Mouse (Mus musculus): Measurements from ENCODE around the gene Snapc4. TPM values are rescaled to one million over a fixed set of nuclear protein-coding genes. Genes with fewer than 3 reads are reported as not detected.
A peak's percentile ranks its signal among the peaks of the same experiment; 100 is the strongest.

Snapc4 gene
- polyA plus RNA-seq (2012; fragmentation: generic; extraction: Trizol) = 11.7 TPM
- long read RNA-seq, experiment 1, partial matches to known transcripts = 2 of 3 reads
- long read RNA-seq, experiment 1, other reads (novel, unspliced or antisense) = 1 of 3 reads
- long read RNA-seq, experiment 2, full-length matches to known transcripts = 14 of 48 reads
- long read RNA-seq, experiment 2, partial matches to known transcripts = 4 of 48 reads
- long read RNA-seq, experiment 2, other reads (novel, unspliced or antisense) = 30 of 48 reads

DNA sequence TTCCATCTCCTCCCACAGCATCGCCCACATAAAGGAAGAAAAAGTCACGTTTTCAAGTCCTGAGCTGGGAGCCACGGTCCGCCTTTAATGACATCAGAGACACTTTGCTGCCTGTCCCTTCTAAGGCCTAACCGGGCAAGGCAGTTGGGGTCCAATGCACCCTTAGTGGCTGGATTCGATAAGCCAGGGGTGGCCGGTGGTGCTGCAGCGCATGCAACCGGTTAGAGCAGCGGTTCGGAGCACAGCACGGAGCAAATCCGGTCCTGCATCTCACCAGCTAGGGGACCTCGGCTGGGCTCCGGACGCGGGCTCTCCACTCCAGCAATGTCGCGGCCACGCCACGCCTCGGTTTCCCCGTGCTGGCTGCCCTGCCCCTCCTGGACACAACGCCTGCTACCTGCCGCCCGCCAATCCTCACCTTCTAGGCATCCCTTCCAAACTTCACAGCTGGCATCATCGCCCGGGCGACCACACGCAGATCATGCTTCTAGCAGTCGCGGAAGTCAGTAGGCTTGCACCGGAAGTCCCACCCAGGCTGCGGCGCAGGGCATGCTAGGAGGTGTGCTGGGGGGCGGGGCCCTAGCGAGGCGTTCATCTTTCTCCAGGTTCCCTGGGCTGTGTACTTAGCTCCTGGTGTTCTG is at the start of gene Snapc4:
Gene Snapc4, minus strand, starts transcription at position 523 of the 641 bp plus-strand sequence.
- Histone ChIP-seq H3K79me2 (ENCODE audit: control insufficient read depth, insufficient read depth) (peaks cover 25% of the 10 kb centered on the region), H3K4me3 (ENCODE audit: insufficient read depth, poor library complexity, severe bottlenecking) (peak within 1 kb of the TSS; percentile 84), H3K27me3 (ENCODE audit: control insufficient read depth, insufficient read depth, insufficient read length) (no peaks in the 10 kb centered on the region), H3ac (ENCODE audit: control insufficient read depth, insufficient read length, low read depth) (peak within 1 kb of the TSS; percentile 97), H3K36me3 (ENCODE audit: control insufficient read depth, insufficient read depth) (peaks cover 67% of the 10 kb centered on the region), H3K79me3 (ENCODE audit: low read depth) (peaks cover 16% of the 10 kb centered on the region)
- TF ChIP-seq MAX (IDR thresholded peaks at IDR 0.05) (peak; percentile 92), FOSL1 (IDR thresholded peaks at IDR 0.05; ENCODE audit: insufficient read depth, low read length, poor library complexity, severe bottlenecking) (no peak)

DNA sequence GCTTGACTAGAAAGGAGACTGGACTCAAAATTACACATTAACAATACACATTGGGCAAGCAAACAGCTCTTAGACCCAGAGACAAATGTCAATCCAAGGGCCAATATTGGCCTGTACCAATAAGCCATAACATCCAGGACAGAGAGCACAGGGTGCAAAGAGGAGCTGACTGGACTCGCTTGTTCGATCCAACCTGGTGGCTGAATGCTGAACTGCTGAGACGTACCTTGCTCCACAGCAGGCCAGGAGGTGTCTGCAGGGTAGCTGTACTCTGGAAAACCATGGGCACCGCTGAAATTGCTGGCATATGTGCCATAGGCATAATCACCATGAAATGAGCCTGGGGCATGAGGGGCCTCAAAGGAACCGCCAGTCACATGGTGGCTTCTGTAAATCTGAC is 49.4 kb upstream of the Snapc4 start:
- H3ac ChIP-seq (ENCODE audit: control insufficient read depth, insufficient read length, low read depth) = no peak overlapping the region
- TF ChIP-seq MAX (IDR thresholded peaks at IDR 0.05) (no peak), CEBPB (IDR thresholded peaks at IDR 0.05; ENCODE audit: low read depth) (no peak), FOSL1 (IDR thresholded peaks at IDR 0.05; ENCODE audit: insufficient read depth, low read length, poor library complexity, severe bottlenecking) (no peak), MYOD1 (IDR thresholded peaks at IDR 0.05; ENCODE audit: control insufficient read depth, insufficient read length, low read depth) (no peak), MYOG (IDR thresholded peaks at IDR 0.05; ENCODE audit: control insufficient read depth, extremely low read depth, insufficient read length) (no peak), USF1 (IDR thresholded peaks at IDR 0.05; ENCODE audit: low read depth) (no peak), CTCF (IDR thresholded peaks at IDR 0.05; ENCODE audit: control insufficient read depth, insufficient read depth, insufficient read length) (no peak)
- H3K79me3 ChIP-seq (ENCODE audit: low read depth) = no peaks in the 10 kb centered on the region
- H3K4me3 ChIP-seq (ENCODE audit: insufficient read depth, poor library complexity, severe bottlenecking) = no peak overlapping the region
- H3K27me3 ChIP-seq (ENCODE audit: control insufficient read depth, insufficient read depth, insufficient read length) = no peaks in the 10 kb centered on the region
- H3K79me2 ChIP-seq (ENCODE audit: control insufficient read depth, insufficient read depth) = peaks cover 7% of the 10 kb centered on the region
- H3K36me3 ChIP-seq (ENCODE audit: control insufficient read depth, insufficient read depth) = peaks cover 93% of the 10 kb centered on the region

DNA sequence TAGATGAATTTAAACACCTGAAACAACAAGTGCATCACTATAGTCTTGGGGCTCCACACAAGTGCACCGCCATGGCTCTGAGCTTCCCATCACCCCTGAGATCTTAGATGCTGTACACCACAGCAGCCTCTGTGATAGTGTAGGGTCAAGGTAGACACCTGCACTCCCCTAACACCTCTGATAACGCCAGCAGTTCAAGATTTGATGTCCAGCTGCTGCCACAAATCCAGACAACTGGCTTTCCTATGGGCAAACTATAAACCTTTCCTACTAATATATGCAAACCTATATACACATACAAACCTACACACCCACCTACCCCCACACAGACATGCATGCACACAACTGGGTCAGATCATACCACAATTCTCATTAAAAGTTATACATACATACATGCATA is 44.1 kb upstream of the Snapc4 start:
- TF ChIP-seq USF1 (IDR thresholded peaks at IDR 0.05; ENCODE audit: low read depth) = no peak
- no peak for TF ChIP-seq FOSL1 (IDR thresholded peaks at IDR 0.05; ENCODE audit: insufficient read depth, low read length, poor library complexity, severe bottlenecking)
- TF ChIP-seq CTCF (IDR thresholded peaks at IDR 0.05; ENCODE audit: control insufficient read depth, insufficient read depth, insufficient read length) = no peak
- no peak for TF ChIP-seq MYOD1 (IDR thresholded peaks at IDR 0.05; ENCODE audit: control insufficient read depth, insufficient read length, low read depth)
- no peak for TF ChIP-seq MAX (IDR thresholded peaks at IDR 0.05)
- no peak for TF ChIP-seq CEBPB (IDR thresholded peaks at IDR 0.05; ENCODE audit: low read depth)
- no peaks in the 10 kb centered on the region for H3K27me3 ChIP-seq (ENCODE audit: control insufficient read depth, insufficient read depth, insufficient read length)
- no peaks in the 10 kb centered on the region for H3K79me3 ChIP-seq (ENCODE audit: low read depth)
- H3K79me2 ChIP-seq (ENCODE audit: control insufficient read depth, insufficient read depth) = no peaks in the 10 kb centered on the region
- no peak overlapping the region for H3K4me3 ChIP-seq (ENCODE audit: insufficient read depth, poor library complexity, severe bottlenecking)
- peaks cover 94% of the 10 kb centered on the region for H3K36me3 ChIP-seq (ENCODE audit: control insufficient read depth, insufficient read depth)
- no peak overlapping the region for H3ac ChIP-seq (ENCODE audit: control insufficient read depth, insufficient read length, low read depth)

DNA sequence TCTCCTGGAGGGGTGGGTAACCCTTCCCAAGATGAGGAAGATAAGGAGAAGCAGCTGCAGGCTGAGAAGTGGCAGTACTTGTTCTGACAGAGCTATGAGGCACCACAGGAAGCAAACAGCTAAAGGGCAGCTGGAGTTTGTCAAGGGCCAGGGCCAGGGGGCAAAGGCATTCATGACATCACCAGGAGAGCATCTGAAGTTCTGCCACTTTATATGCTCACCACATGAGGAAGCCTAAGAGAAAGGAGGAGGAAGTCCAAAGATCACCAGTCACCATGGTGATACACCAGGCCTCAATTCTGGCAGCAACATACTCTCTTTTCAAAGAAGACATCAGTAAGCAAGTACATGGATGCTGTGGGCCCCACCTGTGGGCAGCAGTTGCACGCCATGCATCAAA is 42.6 kb upstream of the Snapc4 start:
- Histone ChIP-seq H3ac (ENCODE audit: control insufficient read depth, insufficient read length, low read depth) (no peak overlapping the region), H3K79me2 (ENCODE audit: control insufficient read depth, insufficient read depth) (no peaks in the 10 kb centered on the region), H3K79me3 (ENCODE audit: low read depth) (no peaks in the 10 kb centered on the region), H3K36me3 (ENCODE audit: control insufficient read depth, insufficient read depth) (peaks cover 81% of the 10 kb centered on the region), H3K4me3 (ENCODE audit: insufficient read depth, poor library complexity, severe bottlenecking) (no peak overlapping the region), H3K27me3 (ENCODE audit: control insufficient read depth, insufficient read depth, insufficient read length) (no peaks in the 10 kb centered on the region)
- no peak for TF ChIP-seq CTCF (IDR thresholded peaks at IDR 0.05; ENCODE audit: control insufficient read depth, insufficient read depth, insufficient read length)
- no peak for TF ChIP-seq FOSL1 (IDR thresholded peaks at IDR 0.05; ENCODE audit: insufficient read depth, low read length, poor library complexity, severe bottlenecking)
- no peak for TF ChIP-seq MYOD1 (IDR thresholded peaks at IDR 0.05; ENCODE audit: control insufficient read depth, insufficient read length, low read depth)
- TF ChIP-seq CEBPB (IDR thresholded peaks at IDR 0.05; ENCODE audit: low read depth) = no peak
- TF ChIP-seq USF1 (IDR thresholded peaks at IDR 0.05; ENCODE audit: low read depth) = no peak
- no peak for TF ChIP-seq MYOG (IDR thresholded peaks at IDR 0.05; ENCODE audit: control insufficient read depth, extremely low read depth, insufficient read length)
- no peak for TF ChIP-seq MAX (IDR thresholded peaks at IDR 0.05)

DNA sequence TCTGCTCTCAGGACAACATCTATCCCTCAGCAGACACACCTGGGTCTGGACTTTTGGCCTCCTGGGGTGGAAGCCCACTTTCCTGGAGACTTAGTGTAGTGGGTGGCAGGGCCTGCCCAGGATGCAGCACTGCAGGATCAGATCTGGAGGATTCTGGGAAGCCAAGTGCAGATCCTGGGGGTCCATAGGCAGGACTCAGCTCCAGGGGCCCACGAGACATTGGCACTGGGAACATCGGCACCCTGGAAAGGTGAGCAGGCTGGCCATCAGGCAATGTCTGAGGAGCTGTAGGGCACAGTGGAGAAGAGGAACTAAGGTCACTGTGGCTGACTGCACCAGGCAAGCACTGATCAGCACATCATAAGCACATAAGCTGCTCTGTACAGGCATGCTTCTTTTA is 41.5 kb upstream of the Snapc4 start:
- H3K36me3 ChIP-seq (ENCODE audit: control insufficient read depth, insufficient read depth) = peaks cover 74% of the 10 kb centered on the region
- H3K4me3 ChIP-seq (ENCODE audit: insufficient read depth, poor library complexity, severe bottlenecking) = no peak overlapping the region
- TF ChIP-seq MYOD1 (IDR thresholded peaks at IDR 0.05; ENCODE audit: control insufficient read depth, insufficient read length, low read depth) = no peak
- no peak for TF ChIP-seq FOSL1 (IDR thresholded peaks at IDR 0.05; ENCODE audit: insufficient read depth, low read length, poor library complexity, severe bottlenecking)
- TF ChIP-seq USF1 (IDR thresholded peaks at IDR 0.05; ENCODE audit: low read depth) = no peak
- TF ChIP-seq MAX (IDR thresholded peaks at IDR 0.05) = no peak
- TF ChIP-seq MYOG (IDR thresholded peaks at IDR 0.05; ENCODE audit: control insufficient read depth, extremely low read depth, insufficient read length) = no peak
- TF ChIP-seq CTCF (IDR thresholded peaks at IDR 0.05; ENCODE audit: control insufficient read depth, insufficient read depth, insufficient read length) = no peak
- no peak for TF ChIP-seq CEBPB (IDR thresholded peaks at IDR 0.05; ENCODE audit: low read depth)
- no peaks in the 10 kb centered on the region for H3K79me2 ChIP-seq (ENCODE audit: control insufficient read depth, insufficient read depth)
- H3ac ChIP-seq (ENCODE audit: control insufficient read depth, insufficient read length, low read depth) = no peak overlapping the region
- no peaks in the 10 kb centered on the region for H3K79me3 ChIP-seq (ENCODE audit: low read depth)
- no peaks in the 10 kb centered on the region for H3K27me3 ChIP-seq (ENCODE audit: control insufficient read depth, insufficient read depth, insufficient read length)

All from C2C12 (cell line).